Mouse (Mus musculus) heart, embryonic 10.5 days (tissue): Measurements from ENCODE around the gene Syt15. TPM values are rescaled to one million over a fixed set of nuclear protein-coding genes. Genes with fewer than 3 reads are reported as not detected.

Experiments used
- polyA plus RNA-seq: library from polyadenylated mRNA; unstranded; fragments of >200 nt; fragmentation: Nextera tagmentation; extraction: Ambion mirVana; gene quantifications from 2 replicates; pipeline ENCODE4 v1.2.1, GENCODE M21; 2016

Syt15 gene
- polyA plus RNA-seq, 1 experiment from 2014 or later = 0.29 TPM

Other genes starting within 250 kb of the Syt15 start
- gene Zfp488, start 240.8 kb upstream of the Syt15 start, polyA plus RNA-seq = 0.03 and 0.12 TPM in 2 replicates
- gene Gm30083, start 204.4 kb upstream of the Syt15 start, polyA plus RNA-seq = not detected in 2 replicates
- gene Gm5460, start 202.8 kb upstream of the Syt15 start, polyA plus RNA-seq = not detected in 2 replicates
- gene Antxrl, start 166.9 kb upstream of the Syt15 start, polyA plus RNA-seq = not detected in 2 replicates
- gene Anxa8, start 133.6 kb upstream of the Syt15 start, polyA plus RNA-seq = 0.49 and 0.53 TPM in 2 replicates
- gene A630023A22Rik, start 116.8 kb upstream of the Syt15 start, polyA plus RNA-seq = not detected in 2 replicates
- gene Npy4r, start 67.1 kb upstream of the Syt15 start, polyA plus RNA-seq = 0.04 and 0.05 TPM in 2 replicates
- gene Gprin2, start 17.9 kb upstream of the Syt15 start, polyA plus RNA-seq = 0.17 and 0.46 TPM in 2 replicates
- 9.0 TPM in 2 replicates for gene Shld2, start 90.9 kb downstream of the Syt15 start, polyA plus RNA-seq
- gene Glud1, start 91.1 kb downstream of the Syt15 start, polyA plus RNA-seq = 66.6 and 87.3 TPM in 2 replicates
- gene Fam25c, start 135.8 kb downstream of the Syt15 start, polyA plus RNA-seq = not detected in 2 replicates
- gene Sncg, start 155.2 kb downstream of the Syt15 start, polyA plus RNA-seq = 2.3 and 4.6 TPM in 2 replicates
- gene Mmrn2, start 155.9 kb downstream of the Syt15 start, polyA plus RNA-seq = 13.9 and 23.7 TPM in 2 replicates